Mouse (Mus musculus) liver, embryonic 13.5 days (tissue): Measurements from ENCODE around the gene Srd5a3. TPM values are rescaled to one million over a fixed set of nuclear protein-coding genes. Genes with fewer than 3 reads are reported as not detected.

ENCODE experiments used
- ATAC-seq: fragments of 200-750 bp; cut with Nextera tagmentation; 2 replicates; pipeline ENCODE4 v1.8.0; 2017; ENCODE audit warnings: low read depth, mild to moderate bottlenecking, moderate number of reproducible peaks, moderate library complexity
- DNase-seq: peaks from one replicate; pipeline ENCODE4 v3.0.0; 2022
- H3K27ac ChIP-seq: fragments of 300-500 bp; sonication (generic); 2 replicates; pipeline ENCODE4 v1.5.1; 2015; ENCODE audit warnings: moderate library complexity, mild to moderate bottlenecking, inconsistent platforms
- H3K27me3 ChIP-seq: fragments of 300-500 bp; sonication (generic); 2 replicates; pipeline ENCODE4 v1.6.1; 2015; ENCODE audit warnings: mild to moderate bottlenecking, inconsistent platforms
- H3K36me3 ChIP-seq: fragments of 300-500 bp; sonication (generic); 2 replicates; pipeline ENCODE4 v1.6.1; 2015; ENCODE audit warnings: mild to moderate bottlenecking, inconsistent platforms
- H3K4me1 ChIP-seq: fragments of 300-500 bp; sonication (generic); replicated peaks from 2 replicates; pipeline ENCODE4 v1.6.1; 2015; ENCODE audit warnings: inconsistent platforms
- H3K4me2 ChIP-seq: fragments of 300-500 bp; sonication (generic); 2 replicates; pipeline ENCODE4 v1.6.1; 2015; ENCODE audit warnings: inconsistent platforms, mild to moderate bottlenecking, moderate library complexity
- H3K4me3 ChIP-seq: fragments of 300-500 bp; sonication (generic); replicated peaks from 2 replicates; pipeline ENCODE4 v1.5.1; 2015; ENCODE audit warnings: mild to moderate bottlenecking, inconsistent platforms
- H3K9ac ChIP-seq: fragments of 300-500 bp; sonication (generic); 2 replicates; pipeline ENCODE4 v1.6.1; 2015; ENCODE audit warnings: mild to moderate bottlenecking, inconsistent platforms
- H3K9me3 ChIP-seq: fragments of 300-500 bp; sonication (generic); replicated peaks from 2 replicates; pipeline ENCODE4 v1.6.1; 2016; ENCODE audit warnings: inconsistent platforms
- WGBS: fragments of 180-500 bp; shearing (Covaris S2); methylation state at CpG from one replicate; pipeline ENCODE4 v1.1.7; 2015; ENCODE audit not compliant: insufficient replicate concordance; 5-methylcytosine and 5-hydroxymethylcytosine counted together
- polyA plus RNA-seq: library from polyadenylated mRNA; unstranded; fragments of >200 nt; fragmentation: Nextera tagmentation; extraction: Ambion mirVana; gene quantifications from 2 replicates; pipeline ENCODE4 v1.2.1, GENCODE M21; 2015

Srd5a3 gene
- polyA plus RNA-seq, 1 experiment from 2014 or later = 14.4 TPM

GRCm38 (mm10) chr5:76131990-76132389 lies 8.1 kb upstream of the Srd5a3 start:
- 43% methylated on average over 4 of the region's 4 CpGs for WGBS
- H3K4me3 ChIP-seq = no peak overlapping the region
- H3K9ac ChIP-seq = no peak overlapping the region
- H3K27ac ChIP-seq = no peak overlapping the region
- H3K4me1 ChIP-seq = no peaks in the 10 kb centered on the region
- no peaks in the 10 kb centered on the region for H3K27me3 ChIP-seq
- H3K36me3 ChIP-seq = no peaks in the 10 kb centered on the region
- DNase-seq = no peak
- no peak for ATAC-seq
- H3K4me2 ChIP-seq = no peak overlapping the region
- H3K9me3 ChIP-seq = no peaks in the 10 kb centered on the region

GRCm38 (mm10) chr5:76135644-76136043 lies 4.4 kb upstream of the Srd5a3 start:
- Histone ChIP-seq H3K4me1 (peaks cover 27% of the 10 kb centered on the region), H3K27ac (no peak overlapping the region), H3K4me2 (no peak overlapping the region), H3K9ac (no peak overlapping the region), H3K36me3 (no peaks in the 10 kb centered on the region), H3K4me3 (no peak overlapping the region), H3K27me3 (no peaks in the 10 kb centered on the region), H3K9me3 (no peaks in the 10 kb centered on the region)
- 74% methylated on average over 1 of the region's 1 CpGs for WGBS
- ATAC-seq = no peak
- no peak for DNase-seq

GRCm38 (mm10) chr5:76136271-76136670 lies 3.8 kb upstream of the Srd5a3 start:
- Histone ChIP-seq H3K27ac (no peak overlapping the region), H3K27me3 (no peaks in the 10 kb centered on the region), H3K4me1 (peaks cover 34% of the 10 kb centered on the region), H3K4me3 (no peak overlapping the region), H3K9ac (no peak overlapping the region), H3K9me3 (no peaks in the 10 kb centered on the region), H3K36me3 (no peaks in the 10 kb centered on the region), H3K4me2 (no peak overlapping the region)
- no peak for ATAC-seq
- no peak for DNase-seq
- WGBS = 69% methylated on average over 3 of the region's 3 CpGs

GRCm38 (mm10) chr5:76137586-76137985 lies 2.5 kb upstream of the Srd5a3 start:
- Histone ChIP-seq H3K9ac (no peak overlapping the region), H3K4me3 (no peak overlapping the region), H3K4me2 (no peak overlapping the region), H3K27me3 (no peaks in the 10 kb centered on the region), H3K4me1 (peaks cover 37% of the 10 kb centered on the region), H3K27ac (no peak overlapping the region), H3K9me3 (no peaks in the 10 kb centered on the region), H3K36me3 (no peaks in the 10 kb centered on the region)
- DNase-seq = no peak
- no peak for ATAC-seq
- 92% methylated on average over 1 of the region's 1 CpGs for WGBS

GRCm38 (mm10) chr5:76138071-76138470 lies 2.0 kb upstream of the Srd5a3 start:
- peak overlapping the region; percentile 30; the same call in 1 of the 2 replicates for H3K27ac ChIP-seq
- H3K4me3 ChIP-seq = no peak overlapping the region
- DNase-seq (no peak), ATAC-seq (no peak)
- no peak overlapping the region for H3K9ac ChIP-seq
- no peaks in the 10 kb centered on the region for H3K36me3 ChIP-seq
- H3K9me3 ChIP-seq = no peaks in the 10 kb centered on the region
- no peak overlapping the region for H3K4me2 ChIP-seq
- peaks cover 37% of the 10 kb centered on the region for H3K4me1 ChIP-seq
- H3K27me3 ChIP-seq = no peaks in the 10 kb centered on the region
- 31% methylated on average over 1 of the region's 1 CpGs for WGBS

GRCm38 (mm10) chr5:76138512-76138911 lies 1.6 kb upstream of the Srd5a3 start:
- ATAC-seq = no peak
- Histone ChIP-seq H3K4me2 (no peak overlapping the region), H3K36me3 (no peaks in the 10 kb centered on the region), H3K9ac (no peak overlapping the region), H3K4me3 (no peak overlapping the region), H3K27me3 (no peaks in the 10 kb centered on the region), H3K27ac (peak overlapping the region; percentile 30; the same call in 1 of the 2 replicates), H3K9me3 (no peaks in the 10 kb centered on the region), H3K4me1 (peaks cover 40% of the 10 kb centered on the region)
- WGBS = 46% methylated on average over 10 of the region's 10 CpGs
- DNase-seq = no peak

GRCm38 (mm10) chr5:76139171-76139671 lies 850 bp upstream of the Srd5a3 start:
- 62% methylated on average over 7 of the region's 7 CpGs for WGBS
- H3K36me3 ChIP-seq = no peaks in the 10 kb centered on the region
- peak overlapping the region; percentile 89 for H3K4me2 ChIP-seq
- peaks cover 42% of the 10 kb centered on the region for H3K4me1 ChIP-seq
- H3K9me3 ChIP-seq = no peaks in the 10 kb centered on the region
- peak overlapping the region; percentile 19; the same call in 1 of the 2 replicates for H3K27ac ChIP-seq
- peak overlapping the region; percentile 89; the same call in 1 of the 2 replicates for H3K9ac ChIP-seq
- H3K4me3 ChIP-seq = 0 out of 2 replicates have a peak overlapping the region, but pooled peaks have one; percentile 83
- no peak for DNase-seq
- no peak for ATAC-seq
- no peaks in the 10 kb centered on the region for H3K27me3 ChIP-seq

- WGBS = 12% methylated on average over 9 of the region's 9 CpGs
These were observed 627 bp downstream of the Srd5a3 start for GRCm38 (mm10) chr5:76140730-76141066.

GRCm38 (mm10) chr5:76143356-76143755 lies 3.3 kb downstream of the Srd5a3 start:
- no peak for ATAC-seq
- no peak overlapping the region for H3K4me3 ChIP-seq
- no peak for DNase-seq
- H3K27ac ChIP-seq = no peak overlapping the region
- H3K27me3 ChIP-seq = no peaks in the 10 kb centered on the region
- H3K9me3 ChIP-seq = no peaks in the 10 kb centered on the region
- no peaks in the 10 kb centered on the region for H3K36me3 ChIP-seq
- H3K4me1 ChIP-seq = peaks cover 33% of the 10 kb centered on the region
- no peak overlapping the region for H3K9ac ChIP-seq
- no peak overlapping the region for H3K4me2 ChIP-seq
- WGBS = 76% methylated on average over 4 of the region's 4 CpGs

More at GRCm38 (mm10) chr5:76140730-76141066, 627 bp downstream of the Srd5a3 start:
- peak overlapping the region; percentile 92 for H3K27ac ChIP-seq
- H3K4me3 ChIP-seq = peak overlapping the region; percentile 83
- H3K9ac ChIP-seq = peak overlapping the region; percentile 89
- H3K9me3 ChIP-seq = no peaks in the 10 kb centered on the region
- ATAC-seq = peak; percentile 41
- peaks cover 42% of the 10 kb centered on the region for H3K4me1 ChIP-seq
- H3K4me2 ChIP-seq = peak overlapping the region; percentile 89
- no peaks in the 10 kb centered on the region for H3K36me3 ChIP-seq
- no peak for DNase-seq
- H3K27me3 ChIP-seq = no peaks in the 10 kb centered on the region

GRCm38 (mm10) chr5:76146401-76146800 lies 6.3 kb downstream of the Srd5a3 start:
- H3K27me3 ChIP-seq = no peaks in the 10 kb centered on the region
- 79% methylated on average over 1 of the region's 1 CpGs for WGBS
- ATAC-seq (peak; percentile 59; the same call in 1 of the 2 replicates), DNase-seq (no peak)
- H3K36me3 ChIP-seq = peaks cover 10% of the 10 kb centered on the region
- H3K9me3 ChIP-seq = no peaks in the 10 kb centered on the region
- no peak overlapping the region for H3K27ac ChIP-seq
- H3K4me2 ChIP-seq = no peak overlapping the region
- H3K9ac ChIP-seq = no peak overlapping the region
- peaks cover 11% of the 10 kb centered on the region for H3K4me1 ChIP-seq
- no peak overlapping the region for H3K4me3 ChIP-seq

- Histone ChIP-seq H3K4me1 (peaks cover 5% of the 10 kb centered on the region; the same call in 1 of the 2 replicates), H3K9me3 (no peaks in the 10 kb centered on the region), H3K4me3 (no peak overlapping the region), H3K4me2 (no peak overlapping the region), H3K27ac (no peak overlapping the region), H3K9ac (no peak overlapping the region), H3K27me3 (no peaks in the 10 kb centered on the region), H3K36me3 (peaks cover 18% of the 10 kb centered on the region)
- ATAC-seq = no peak
- DNase-seq = no peak
- WGBS = 75% methylated on average over 6 of the region's 6 CpGs
These were observed 9.4 kb downstream of the Srd5a3 start for GRCm38 (mm10) chr5:76149436-76149835.

GRCm38 (mm10) chr5:76152956-76153355 lies 12.9 kb downstream of the Srd5a3 start:
- Histone ChIP-seq H3K9ac (no peak overlapping the region), H3K36me3 (peaks cover 24% of the 10 kb centered on the region), H3K4me1 (no peaks in the 10 kb centered on the region), H3K9me3 (no peaks in the 10 kb centered on the region), H3K4me2 (no peak overlapping the region), H3K27me3 (no peaks in the 10 kb centered on the region), H3K4me3 (no peak overlapping the region), H3K27ac (no peak overlapping the region)
- 75% methylated on average over 6 of the region's 6 CpGs for WGBS
- no peak for ATAC-seq
- no peak for DNase-seq
